Mouse (Mus musculus): ENCODE results near the gene Slc30a2. TPM values are rescaled to one million over a fixed set of nuclear protein-coding genes. Genes with fewer than 3 reads are reported as not detected.
"Not testable (repeated sequence)": the region's sequence is repeated elsewhere in the genome, so short reads cannot be mapped to it uniquely, and the experiment has no call there.

Gene Slc30a2
- polyA plus RNA-seq, 1 experiment from 2014 or later = 0.15 TPM

DNA sequence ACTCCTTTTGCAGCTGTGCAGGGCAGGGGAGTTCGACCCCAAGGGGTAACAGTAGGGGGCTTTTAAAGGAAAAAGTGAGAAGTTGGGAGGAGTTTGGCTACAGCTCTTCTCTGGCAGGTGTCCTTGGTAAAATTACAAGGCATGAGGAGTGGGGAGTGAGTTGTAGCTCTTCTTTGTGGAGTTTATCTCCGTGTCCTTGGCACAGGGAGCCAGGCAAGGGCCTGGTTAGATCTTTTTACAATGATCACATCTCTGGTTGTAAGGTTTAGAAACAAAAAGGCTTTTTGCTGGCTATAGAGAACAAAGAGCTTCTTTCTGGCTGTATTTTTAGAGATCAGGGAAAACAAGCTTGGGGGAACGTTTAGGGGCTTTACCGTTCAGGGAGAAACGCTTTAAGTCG is 1.8 kb upstream of the Slc30a2 start:
- H3K4me2 ChIP-seq (ENCODE audit: low read length); H3K4me3 ChIP-seq (replicated peaks; ENCODE audit: low read length); H3K9me3 ChIP-seq (ENCODE audit: control insufficient read depth, low read length); H3K4me1 ChIP-seq (replicated peaks; ENCODE audit: control insufficient read depth, insufficient read depth, low read length); H3K36me3 ChIP-seq (ENCODE audit: control insufficient read depth, insufficient read depth); H3K9ac ChIP-seq (replicated peaks; ENCODE audit: low read depth, low read length); H3K27ac ChIP-seq (ENCODE audit: low read length); ATAC-seq: not testable (repeated sequence)
- peaks cover 29% of the 10 kb centered on the region for H3K27me3 ChIP-seq (replicated peaks; ENCODE audit: control insufficient read depth, insufficient read depth, low read length)
- WGBS = 56% methylated on average over 6 of the region's 6 CpGs

DNA sequence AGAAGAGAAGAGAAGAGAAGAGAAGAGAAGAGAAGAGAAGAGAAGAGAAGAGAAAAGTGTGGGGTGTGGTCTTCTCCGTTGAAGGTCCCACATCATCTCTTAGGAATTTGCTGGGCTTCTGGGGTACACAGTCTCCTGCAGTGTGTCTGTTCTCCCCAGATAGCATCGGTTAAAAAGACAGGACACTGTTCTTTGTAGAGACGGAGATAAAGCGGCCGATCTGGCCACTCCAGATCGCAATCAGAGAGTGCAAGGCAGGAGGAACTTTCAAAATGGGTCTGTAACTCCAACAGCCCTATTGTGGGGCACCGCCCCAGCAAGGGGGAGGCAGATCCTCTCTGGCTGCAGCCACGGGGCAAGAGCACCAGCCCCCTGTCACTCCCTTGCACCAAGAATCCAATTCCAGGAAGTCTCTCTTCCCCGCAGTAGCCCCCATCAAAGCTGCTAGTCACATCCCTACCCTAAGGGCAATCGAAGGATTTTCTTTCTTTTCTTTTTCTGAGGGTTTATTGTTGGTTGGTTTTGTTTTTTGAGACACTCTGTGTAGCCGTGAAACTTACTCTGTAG is 685 bp upstream of the Slc30a2 start:
- Histone ChIP-seq H3K4me2 (ENCODE audit: low read length) (no peak overlapping the region), H3K9me3 (ENCODE audit: control insufficient read depth, low read length) (no peaks in the 10 kb centered on the region), H3K4me3 (replicated peaks; ENCODE audit: low read length) (no peak overlapping the region), H3K27ac (ENCODE audit: low read length) (no peak overlapping the region), H3K36me3 (ENCODE audit: control insufficient read depth, insufficient read depth) (no peaks in the 10 kb centered on the region), H3K9ac (replicated peaks; ENCODE audit: low read depth, low read length) (no peak overlapping the region), H3K4me1 (replicated peaks; ENCODE audit: control insufficient read depth, insufficient read depth, low read length) (peaks cover 8% of the 10 kb centered on the region), H3K27me3 (replicated peaks; ENCODE audit: control insufficient read depth, insufficient read depth, low read length) (peaks cover 29% of the 10 kb centered on the region)
- 40% methylated on average over 11 of the region's 11 CpGs for WGBS
- no peak for ATAC-seq

DNA sequence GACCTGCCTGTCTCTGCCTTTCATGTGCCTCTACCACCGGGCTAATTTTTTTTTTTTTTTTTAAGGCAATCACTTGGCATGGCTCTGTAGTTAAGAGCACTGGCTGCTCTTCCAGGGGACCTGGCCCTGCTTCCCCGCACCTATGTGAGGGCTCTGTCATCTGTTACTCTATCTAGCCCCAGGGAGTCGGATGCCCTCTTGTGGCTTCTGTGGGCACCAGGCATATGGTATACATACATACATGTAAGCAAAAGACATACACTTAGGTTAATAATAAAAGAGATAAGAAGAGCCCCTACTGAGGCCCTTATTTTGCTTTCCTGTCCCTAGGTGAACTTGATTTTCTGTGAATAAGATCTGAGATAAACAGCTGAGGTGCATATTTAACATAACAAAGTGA is 1.6 kb downstream of the Slc30a2 start:
- 39% methylated on average over 3 of the region's 3 CpGs for WGBS
- Histone ChIP-seq H3K4me1 (replicated peaks; ENCODE audit: control insufficient read depth, insufficient read depth, low read length) (peaks cover 8% of the 10 kb centered on the region), H3K9ac (replicated peaks; ENCODE audit: low read depth, low read length) (no peak overlapping the region), H3K4me3 (replicated peaks; ENCODE audit: low read length) (no peak overlapping the region), H3K27me3 (replicated peaks; ENCODE audit: control insufficient read depth, insufficient read depth, low read length) (peaks cover 29% of the 10 kb centered on the region), H3K36me3 (ENCODE audit: control insufficient read depth, insufficient read depth) (no peaks in the 10 kb centered on the region), H3K27ac (ENCODE audit: low read length) (no peak overlapping the region), H3K4me2 (ENCODE audit: low read length) (no peak overlapping the region), H3K9me3 (ENCODE audit: control insufficient read depth, low read length) (no peaks in the 10 kb centered on the region)
- no peak for ATAC-seq

DNA sequence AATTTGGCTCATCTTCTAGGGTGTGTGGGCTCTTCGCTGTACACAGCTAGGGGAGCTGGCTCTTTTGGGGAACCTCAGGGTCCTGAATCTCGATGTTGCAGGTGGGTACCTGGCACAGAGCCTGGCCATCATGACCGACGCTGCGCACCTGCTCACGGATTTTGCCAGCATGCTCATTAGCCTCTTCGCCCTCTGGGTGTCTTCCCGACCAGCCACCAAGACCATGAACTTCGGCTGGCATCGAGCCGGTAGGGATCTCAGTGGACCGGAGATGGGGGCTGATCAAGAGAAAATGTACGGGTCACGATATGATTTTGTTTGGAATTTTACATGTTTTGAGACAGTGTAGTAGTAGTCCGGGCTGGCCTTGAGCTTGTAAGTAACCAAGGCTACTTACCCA is 2.8 kb downstream of the Slc30a2 start:
- Histone ChIP-seq H3K4me1 (replicated peaks; ENCODE audit: control insufficient read depth, insufficient read depth, low read length) (peaks cover 8% of the 10 kb centered on the region), H3K27me3 (replicated peaks; ENCODE audit: control insufficient read depth, insufficient read depth, low read length) (peaks cover 29% of the 10 kb centered on the region), H3K36me3 (ENCODE audit: control insufficient read depth, insufficient read depth) (no peaks in the 10 kb centered on the region), H3K9ac (replicated peaks; ENCODE audit: low read depth, low read length) (no peak overlapping the region), H3K4me3 (replicated peaks; ENCODE audit: low read length) (no peak overlapping the region), H3K27ac (ENCODE audit: low read length) (no peak overlapping the region), H3K4me2 (ENCODE audit: low read length) (no peak overlapping the region), H3K9me3 (ENCODE audit: control insufficient read depth, low read length) (no peaks in the 10 kb centered on the region)
- ATAC-seq = no peak
- WGBS = 91% methylated on average over 15 of the region's 15 CpGs

DNA sequence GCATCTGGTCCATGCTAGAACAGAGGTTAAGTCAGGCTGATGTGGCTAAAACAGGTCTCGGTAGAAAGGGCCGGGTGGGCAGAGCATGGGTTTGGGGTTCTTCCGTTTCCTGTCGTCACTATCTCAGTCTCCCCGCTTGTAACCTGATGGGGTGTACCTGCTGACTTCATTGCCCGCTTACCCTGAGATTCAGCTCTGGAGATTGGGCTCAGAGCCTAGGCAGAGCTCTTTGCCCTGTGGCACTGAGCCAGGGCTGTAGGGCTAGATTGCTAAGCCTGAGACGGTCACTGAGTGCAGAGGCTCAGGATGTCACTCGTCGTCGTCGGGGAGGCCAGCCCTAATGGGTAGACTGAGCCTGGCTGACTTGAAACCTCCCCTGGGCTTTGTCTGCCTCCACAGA is 5.1 kb downstream of the Slc30a2 start:
- Histone ChIP-seq H3K9ac (replicated peaks; ENCODE audit: low read depth, low read length) (no peak overlapping the region), H3K27ac (ENCODE audit: low read length) (no peak overlapping the region), H3K4me1 (replicated peaks; ENCODE audit: control insufficient read depth, insufficient read depth, low read length) (peaks cover 6% of the 10 kb centered on the region), H3K36me3 (ENCODE audit: control insufficient read depth, insufficient read depth) (no peaks in the 10 kb centered on the region), H3K4me3 (replicated peaks; ENCODE audit: low read length) (no peak overlapping the region), H3K27me3 (replicated peaks; ENCODE audit: control insufficient read depth, insufficient read depth, low read length) (peaks cover 16% of the 10 kb centered on the region), H3K9me3 (ENCODE audit: control insufficient read depth, low read length) (no peaks in the 10 kb centered on the region), H3K4me2 (ENCODE audit: low read length) (no peak overlapping the region)
- WGBS = 71% methylated on average over 11 of the region's 11 CpGs
- ATAC-seq = no peak

DNA sequence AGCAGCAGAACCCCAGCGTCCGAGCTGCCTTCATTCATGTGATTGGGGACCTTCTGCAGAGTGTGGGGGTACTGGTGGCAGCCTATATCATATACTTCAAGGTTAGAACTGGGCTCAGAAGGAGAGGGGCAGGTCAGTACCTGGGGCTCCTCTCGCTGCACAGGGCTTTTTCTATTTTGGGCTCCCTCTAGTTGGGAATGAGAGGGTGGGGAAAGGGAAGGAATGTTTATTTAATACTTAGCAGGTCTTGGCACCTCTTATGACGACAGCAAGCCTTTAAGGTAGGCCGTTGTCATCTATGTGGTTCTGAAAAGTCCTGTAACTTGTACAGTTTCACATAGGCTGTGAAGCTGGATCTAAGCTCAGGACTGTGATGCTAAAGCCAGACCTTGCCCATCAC is 5.6 kb downstream of the Slc30a2 start:
- Histone ChIP-seq H3K4me2 (ENCODE audit: low read length) (no peak overlapping the region), H3K9me3 (ENCODE audit: control insufficient read depth, low read length) (no peaks in the 10 kb centered on the region), H3K27me3 (replicated peaks; ENCODE audit: control insufficient read depth, insufficient read depth, low read length) (peaks cover 11% of the 10 kb centered on the region), H3K27ac (ENCODE audit: low read length) (no peak overlapping the region), H3K4me3 (replicated peaks; ENCODE audit: low read length) (no peak overlapping the region), H3K9ac (replicated peaks; ENCODE audit: low read depth, low read length) (no peak overlapping the region), H3K4me1 (replicated peaks; ENCODE audit: control insufficient read depth, insufficient read depth, low read length) (peaks cover 1% of the 10 kb centered on the region; the same call in 1 of the 2 replicates), H3K36me3 (ENCODE audit: control insufficient read depth, insufficient read depth) (no peaks in the 10 kb centered on the region)
- ATAC-seq = no peak
- 82% methylated on average over 5 of the region's 5 CpGs for WGBS

DNA sequence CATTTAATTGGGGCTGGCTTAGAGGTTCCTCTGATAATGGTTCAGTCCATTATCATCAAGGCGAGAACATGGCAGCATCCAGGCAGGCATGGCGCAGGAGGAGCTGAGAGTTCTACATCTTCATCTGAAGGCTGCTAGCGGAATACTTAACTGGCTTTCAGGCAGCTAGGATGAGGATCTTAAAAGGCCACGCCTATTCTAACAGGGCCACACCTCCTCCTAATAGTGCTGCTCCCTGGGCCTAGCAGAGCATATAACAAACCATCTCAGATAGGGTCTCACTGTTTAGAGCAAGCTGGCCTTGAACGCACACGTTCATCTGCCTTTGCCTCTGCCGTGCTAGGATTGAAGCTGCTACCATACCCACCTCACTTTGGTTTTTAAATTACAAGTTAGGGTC is 6.8 kb downstream of the Slc30a2 start:
- Histone ChIP-seq H3K36me3 (ENCODE audit: control insufficient read depth, insufficient read depth) (no peaks in the 10 kb centered on the region), H3K4me1 (replicated peaks; ENCODE audit: control insufficient read depth, insufficient read depth, low read length) (no peaks in the 10 kb centered on the region), H3K4me3 (replicated peaks; ENCODE audit: low read length) (no peak overlapping the region), H3K27me3 (replicated peaks; ENCODE audit: control insufficient read depth, insufficient read depth, low read length) (peaks cover 1% of the 10 kb centered on the region), H3K27ac (ENCODE audit: low read length) (no peak overlapping the region), H3K9me3 (ENCODE audit: control insufficient read depth, low read length) (no peaks in the 10 kb centered on the region), H3K4me2 (ENCODE audit: low read length) (no peak overlapping the region), H3K9ac (replicated peaks; ENCODE audit: low read depth, low read length) (no peak overlapping the region)
- WGBS = 82% methylated on average over 7 of the region's 7 CpGs
- no peak for ATAC-seq

DNA sequence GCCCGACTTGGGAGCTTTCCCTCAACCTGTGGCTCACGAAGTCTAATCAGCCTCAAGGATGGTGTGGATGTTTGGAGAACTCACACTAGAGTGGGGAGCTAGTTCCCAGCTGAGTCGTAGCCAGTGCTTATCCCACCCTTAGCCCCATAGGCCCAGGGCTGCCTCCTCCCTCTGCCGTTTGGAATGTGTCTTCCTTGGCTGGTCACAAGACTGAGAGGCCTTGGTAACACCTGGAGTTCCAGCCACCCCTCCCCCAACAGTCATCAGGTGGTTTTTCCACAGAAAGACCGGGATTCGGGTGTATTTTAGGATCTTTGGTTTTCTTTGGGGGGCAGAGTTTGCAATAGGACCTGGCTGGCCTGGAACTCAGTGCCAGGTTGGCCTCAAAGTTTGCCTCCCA is 7.7 kb downstream of the Slc30a2 start:
- Histone ChIP-seq H3K27me3 (replicated peaks; ENCODE audit: control insufficient read depth, insufficient read depth, low read length) (no peaks in the 10 kb centered on the region), H3K27ac (ENCODE audit: low read length) (no peak overlapping the region), H3K36me3 (ENCODE audit: control insufficient read depth, insufficient read depth) (no peaks in the 10 kb centered on the region), H3K4me2 (ENCODE audit: low read length) (no peak overlapping the region), H3K9me3 (ENCODE audit: control insufficient read depth, low read length) (no peaks in the 10 kb centered on the region), H3K4me3 (replicated peaks; ENCODE audit: low read length) (no peak overlapping the region), H3K9ac (replicated peaks; ENCODE audit: low read depth, low read length) (no peak overlapping the region), H3K4me1 (replicated peaks; ENCODE audit: control insufficient read depth, insufficient read depth, low read length) (no peaks in the 10 kb centered on the region)
- 82% methylated on average over 6 of the region's 6 CpGs for WGBS
- no peak for ATAC-seq

DNA sequence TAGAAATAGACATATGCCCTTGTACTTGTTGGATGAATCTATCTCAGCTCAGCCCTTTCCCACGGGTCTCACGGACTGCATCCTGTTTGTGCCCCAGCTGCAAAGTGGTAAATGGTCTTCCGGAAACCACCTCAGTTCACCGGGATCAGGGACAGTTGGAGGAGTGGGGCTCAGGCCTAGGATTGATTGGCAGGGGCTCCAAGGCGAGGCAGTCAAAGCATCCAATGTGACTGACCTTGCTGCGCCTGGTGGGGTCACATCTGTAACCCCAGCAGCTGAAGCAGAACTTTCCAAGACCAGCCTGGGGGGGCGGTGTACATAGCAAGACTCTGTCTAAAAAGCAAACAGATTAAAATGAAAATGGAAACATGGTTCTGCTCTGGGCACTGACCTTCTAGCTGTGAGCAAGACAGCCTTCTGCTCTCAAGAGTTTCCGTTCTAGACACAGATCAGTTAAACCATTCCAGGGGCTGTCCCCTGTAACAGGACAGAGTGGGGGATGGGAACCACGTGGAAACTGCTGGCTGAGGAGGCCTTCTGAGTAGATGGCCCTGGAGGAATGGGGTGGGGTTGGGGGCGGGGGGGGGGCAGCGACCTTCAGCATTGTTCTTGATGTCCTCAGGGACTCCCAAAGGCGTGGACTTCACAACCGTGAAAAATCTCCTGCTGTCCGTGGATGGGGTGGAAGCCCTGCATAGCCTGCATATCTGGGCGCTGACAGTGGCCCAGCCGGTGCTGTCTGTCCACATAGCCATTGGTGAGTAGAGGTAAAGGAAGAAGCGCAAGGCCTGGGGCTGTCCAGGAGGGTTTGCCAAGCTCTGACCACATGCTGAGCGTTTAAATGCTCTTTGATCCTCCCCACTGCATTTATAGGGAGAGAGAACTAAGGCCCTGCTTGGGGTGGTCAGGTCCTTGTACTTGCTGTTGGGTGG is 8.6 kb downstream of the Slc30a2 start:
- Histone ChIP-seq H3K4me2 (ENCODE audit: low read length) (no peak overlapping the region), H3K4me1 (replicated peaks; ENCODE audit: control insufficient read depth, insufficient read depth, low read length) (no peaks in the 10 kb centered on the region), H3K27me3 (replicated peaks; ENCODE audit: control insufficient read depth, insufficient read depth, low read length) (no peaks in the 10 kb centered on the region), H3K36me3 (ENCODE audit: control insufficient read depth, insufficient read depth) (no peaks in the 10 kb centered on the region), H3K9me3 (ENCODE audit: control insufficient read depth, low read length) (no peaks in the 10 kb centered on the region), H3K4me3 (replicated peaks; ENCODE audit: low read length) (no peak overlapping the region), H3K9ac (replicated peaks; ENCODE audit: low read depth, low read length) (no peak overlapping the region), H3K27ac (ENCODE audit: low read length) (no peak overlapping the region)
- ATAC-seq = no peak
- WGBS = 66% methylated on average over 18 of the region's 18 CpGs

Data from forebrain, embryonic 16.5 days (tissue).